Mouse (Mus musculus): Measurements from ENCODE around the gene Il33.

The Il33 gene

DNA sequence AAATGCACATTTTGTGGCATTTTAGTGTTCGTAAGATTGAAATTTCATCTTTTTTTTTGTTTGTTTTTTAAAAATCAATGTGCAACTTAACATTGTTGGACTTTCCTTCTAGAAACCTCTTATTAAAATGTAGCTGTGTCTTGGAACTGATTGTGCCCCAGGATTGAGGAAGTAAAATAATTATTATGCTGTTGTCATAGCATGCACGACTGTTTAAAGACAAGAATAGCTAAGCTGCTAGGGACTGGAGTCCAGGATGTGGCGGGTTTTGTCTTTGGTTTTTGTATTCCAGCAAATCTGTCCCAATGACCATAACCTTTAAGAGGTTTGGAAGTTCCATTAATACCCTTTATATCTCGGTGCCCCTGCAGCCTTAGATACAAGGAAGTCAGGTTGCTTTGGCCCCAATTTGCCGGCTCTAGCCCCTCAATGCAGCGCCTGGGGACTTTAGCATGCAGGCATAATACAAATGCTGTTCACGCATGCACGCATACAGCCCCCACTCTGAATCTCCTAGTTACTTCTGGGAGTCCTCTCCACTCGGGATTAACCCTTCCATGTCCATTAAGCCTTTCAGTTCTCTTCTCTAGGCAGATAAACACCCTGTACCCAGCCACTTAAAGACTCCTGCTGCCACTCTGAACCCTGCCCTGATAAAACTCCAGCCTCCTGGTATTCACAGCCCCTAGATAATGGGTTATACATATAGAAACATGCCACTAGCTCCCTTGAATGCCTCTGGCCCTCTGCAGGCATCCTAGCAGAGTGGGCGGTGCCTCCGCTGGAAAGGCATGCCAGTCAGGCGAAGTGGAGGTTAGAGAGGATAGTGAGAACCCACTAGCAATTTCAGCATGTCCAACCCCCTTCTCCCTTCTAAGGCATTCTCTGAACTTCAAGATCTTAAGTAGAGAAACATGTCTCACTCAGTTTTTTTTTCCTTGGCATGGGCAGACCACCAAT is 75.8 kb downstream of the Il33 start:
- no peak for DNase-seq

DNA sequence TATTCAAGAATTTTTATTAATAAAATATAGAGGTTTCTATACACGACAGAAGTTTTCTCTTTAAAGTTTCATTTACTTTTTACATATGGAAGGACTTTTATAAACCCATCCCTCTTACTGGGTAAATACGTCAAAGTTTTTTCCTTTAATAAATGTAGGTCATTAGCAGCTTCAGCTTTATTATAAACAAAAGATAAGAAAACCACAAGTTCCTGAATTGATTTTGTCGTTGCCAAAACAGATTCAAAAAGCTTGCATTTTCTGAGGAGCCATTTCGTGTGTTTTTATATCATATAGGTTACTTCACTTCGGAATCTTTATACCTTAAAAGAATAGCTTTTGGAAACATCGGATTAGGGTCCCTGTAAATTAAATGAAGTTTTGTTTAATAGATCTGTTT is 76.6 kb downstream of the Il33 start:
- DNase-seq: no peak

DNA sequence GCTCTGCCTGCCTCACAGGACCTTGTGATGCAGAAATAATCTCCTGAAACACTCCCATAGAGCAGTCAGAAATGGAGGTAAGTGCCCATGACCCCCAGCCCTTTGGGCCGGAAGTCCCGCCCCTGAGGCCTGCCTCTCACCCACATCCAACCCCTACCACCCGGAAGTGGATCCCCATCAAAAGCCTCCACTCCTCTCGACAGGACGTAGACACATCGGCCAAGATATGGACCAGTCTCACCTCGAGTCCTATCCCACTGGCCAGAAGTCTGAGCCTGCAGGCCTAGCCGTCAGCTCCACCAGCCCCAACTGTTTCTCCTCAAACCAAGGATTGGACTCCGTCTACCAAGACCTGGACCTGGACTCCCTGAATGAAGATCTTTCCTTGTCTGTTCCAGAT is 78.7 kb downstream of the Il33 start, which contains the start of gene Trpd52l3:
Gene Trpd52l3 (plus strand): TSS at position 170 of the 400 bp plus-strand sequence.
- DNase-seq: no peak

DNA sequence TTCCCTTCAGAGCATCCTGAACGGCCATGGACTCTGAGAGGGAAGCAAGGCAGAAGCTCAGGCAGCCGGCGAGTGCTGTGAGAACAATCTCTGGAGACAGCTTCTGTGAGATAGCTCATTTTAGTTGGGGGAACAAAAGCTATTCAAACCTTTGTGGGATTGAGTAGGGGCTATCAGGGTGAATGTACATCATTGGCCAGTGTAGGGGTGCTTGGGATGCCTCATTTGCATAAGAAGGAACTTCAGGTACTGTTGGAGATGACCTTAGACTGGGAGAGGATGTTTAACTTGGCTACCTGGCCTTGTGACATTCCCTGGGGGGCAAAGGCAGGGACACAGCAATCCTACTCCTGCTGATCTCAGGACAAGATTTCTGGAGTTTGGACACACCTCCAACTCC is 81.5 kb downstream of the Il33 start:
- no peak for DNase-seq

All from cerebellum, postnatal 14 days (tissue).